Mouse (Mus musculus) layer of hippocampus, postnatal 36 days (tissue): ENCODE results near the gene Gm28539. TPM values are rescaled to one million over a fixed set of nuclear protein-coding genes. Genes with fewer than 3 reads are reported as not detected.
A peak's percentile ranks its signal among the peaks of the same experiment; 100 is the strongest.
"Not testable (repeated sequence)": the region's sequence is repeated elsewhere in the genome, so short reads cannot be mapped to it uniquely, and the experiment has no call there.

ENCODE experiments used
- DNase-seq, 2 experiments: peaks; one replicate each; pipeline ENCODE4 v3.0.0; 2022
- total RNA-seq, 2 experiments: library from RNA; stranded (reverse); gene quantifications; 2 replicates each; pipeline ENCODE4 v1.2.3; 2021

The Gm28539 gene
- total RNA-seq, result 10 to 100 TPM in 1 of 2 experiments, 1 to 10 TPM in 1; 5.4 to 12.2 TPM

DNA sequence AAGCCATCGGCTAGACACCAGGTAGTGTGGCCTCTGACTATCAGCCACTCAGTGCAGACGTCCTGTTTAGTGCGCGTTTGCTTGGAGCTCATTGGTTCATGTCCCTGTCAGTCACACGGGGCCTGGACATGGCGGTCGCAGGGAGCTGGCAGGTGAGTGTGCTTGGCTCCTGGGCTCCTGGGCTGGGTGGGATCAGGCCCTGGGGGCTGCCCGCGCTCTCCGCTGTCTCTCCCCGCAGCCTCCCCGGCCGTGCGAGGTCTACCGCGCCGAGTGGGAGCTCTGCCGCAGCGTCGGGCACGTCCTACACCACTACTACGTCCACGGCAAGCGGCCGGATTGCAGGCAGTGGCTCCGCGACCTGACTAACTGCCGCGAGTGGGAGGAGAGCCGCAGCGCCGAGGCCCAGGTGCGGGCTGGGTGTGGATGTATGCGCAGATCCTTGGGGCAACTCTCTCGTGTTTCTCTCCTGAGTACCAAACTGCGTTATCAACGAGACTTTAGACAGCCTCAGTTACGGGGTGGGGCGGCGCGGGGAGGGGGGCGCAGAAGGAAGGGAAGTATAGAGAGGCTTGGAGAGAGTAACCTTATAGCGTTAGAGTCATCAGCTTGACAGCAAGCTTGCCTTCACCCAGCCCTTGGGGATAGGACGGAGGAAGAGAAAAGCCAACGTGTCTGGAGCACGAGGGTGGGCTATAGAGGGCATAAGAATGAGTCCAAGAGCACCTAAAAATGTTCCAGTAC lies at the start of gene Gm28539, which contains the start of gene 2510002D24Rik:
TSS of gene Gm28539 (plus strand) at position 117 of the 741 bp plus-strand sequence.
TSS of gene 2510002D24Rik (plus strand) at position 111 of the 741 bp plus-strand sequence.
- peak; percentile 89 to 90 for DNase-seq

DNA sequence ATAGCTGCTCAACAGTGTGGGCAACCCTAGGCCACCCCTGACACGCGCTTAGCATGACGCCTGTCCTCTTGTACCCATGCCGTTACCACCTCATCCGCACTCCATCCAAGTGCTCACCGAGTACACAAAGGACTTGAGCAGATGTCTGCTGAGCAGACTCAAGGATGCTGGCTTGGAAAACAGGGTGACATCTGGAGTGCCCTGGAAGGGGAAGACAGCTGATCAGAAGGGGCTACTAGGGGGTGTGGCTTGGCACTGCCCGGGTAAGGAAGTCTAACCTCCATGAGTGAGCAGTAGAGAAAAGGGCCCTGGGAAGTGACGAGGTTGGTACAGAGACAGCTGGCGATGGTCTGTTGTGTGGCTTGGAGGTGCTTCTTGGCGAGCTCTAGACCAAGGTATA lies 49.7 kb upstream of the Gm28539 start:
- no peak for DNase-seq

DNA sequence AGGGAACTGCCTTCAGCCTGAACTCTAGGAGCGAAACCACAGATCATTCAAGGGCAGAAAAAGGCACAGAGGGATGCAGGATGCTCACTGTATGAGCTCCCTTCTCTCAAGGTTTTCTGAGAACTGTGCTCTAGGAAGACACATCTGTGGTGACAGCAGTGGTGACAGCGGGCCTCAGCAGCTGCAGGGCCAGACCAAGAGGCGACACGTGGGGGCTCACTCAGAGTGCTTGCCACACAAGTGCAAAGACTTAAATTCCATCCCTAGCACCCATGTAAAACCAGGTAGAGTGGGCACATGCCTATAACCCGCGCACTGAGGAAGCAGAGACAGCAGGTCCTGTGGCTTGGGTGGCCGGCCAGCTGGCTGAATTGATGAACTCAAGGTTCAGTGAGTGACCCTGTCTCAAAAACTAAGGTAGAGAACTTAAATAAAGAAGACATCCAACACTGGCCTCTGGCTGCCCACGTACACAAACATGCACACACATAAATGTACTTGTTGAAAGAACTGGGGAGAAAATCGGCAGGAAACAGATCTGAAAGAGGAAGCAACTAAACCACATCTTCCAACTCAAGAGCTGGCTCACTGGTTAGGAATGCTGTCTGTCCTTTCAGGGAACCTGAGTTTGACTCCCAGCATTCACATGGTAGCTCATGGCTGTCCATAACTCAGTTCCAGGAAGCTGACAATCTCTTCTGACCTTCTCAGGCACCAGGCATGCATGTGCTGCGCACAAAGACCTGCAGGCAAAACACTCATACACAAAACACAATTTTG lies 47.6 kb upstream of the Gm28539 start:
- no peak for DNase-seq

DNA sequence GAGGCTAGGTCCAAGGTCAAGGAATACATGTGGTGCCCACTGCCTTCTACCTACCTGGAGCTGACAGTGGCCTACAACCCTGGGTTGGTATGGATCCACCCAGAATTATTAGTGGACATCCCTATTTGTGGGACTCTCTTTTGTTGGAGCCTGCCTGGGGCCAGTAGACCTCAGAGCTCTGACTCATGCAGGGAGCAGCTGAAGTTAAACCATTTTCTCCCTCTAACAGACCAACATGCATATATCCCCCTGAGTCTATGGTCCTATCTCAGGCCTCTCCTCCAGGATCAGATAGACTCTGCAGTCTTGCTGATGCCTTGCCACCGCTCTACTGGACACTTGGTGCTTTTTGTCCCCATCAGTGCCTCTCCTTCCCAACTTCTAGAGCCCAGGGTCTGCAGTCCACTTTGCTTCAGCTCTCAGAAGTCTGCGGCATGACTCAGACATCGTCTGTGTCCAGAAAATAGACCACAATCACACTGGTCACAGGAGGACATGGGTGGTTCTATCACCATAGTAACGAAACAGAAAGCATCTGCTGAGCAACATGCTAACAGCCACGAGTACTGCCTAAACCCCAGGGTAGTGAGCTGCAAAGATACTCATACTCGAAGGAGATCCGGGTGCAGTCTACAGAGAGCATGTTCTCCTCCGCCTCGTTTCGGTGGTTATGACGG lies 41.0 kb upstream of the Gm28539 start:
- no peak for DNase-seq

DNA sequence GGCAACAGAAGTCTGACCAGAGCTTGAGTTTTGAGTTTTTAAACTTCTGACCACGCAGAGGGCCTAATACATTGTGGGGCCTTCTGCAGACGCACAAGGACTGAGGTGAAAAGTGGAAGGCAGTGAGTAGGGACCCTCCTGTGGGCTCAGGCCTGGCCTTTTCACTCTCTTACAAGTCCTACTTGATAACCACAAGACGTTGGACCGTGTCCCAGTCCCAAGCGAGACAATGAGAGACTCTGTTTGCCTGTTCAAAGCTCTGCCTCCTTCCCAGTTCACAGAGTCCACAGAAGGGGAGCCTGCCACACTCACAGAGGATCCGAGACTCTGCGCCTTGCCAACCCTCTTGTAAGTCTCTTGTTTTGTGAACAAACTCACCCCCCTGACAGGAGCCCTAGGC lies 39.7 kb upstream of the Gm28539 start:
- no peak for DNase-seq

DNA sequence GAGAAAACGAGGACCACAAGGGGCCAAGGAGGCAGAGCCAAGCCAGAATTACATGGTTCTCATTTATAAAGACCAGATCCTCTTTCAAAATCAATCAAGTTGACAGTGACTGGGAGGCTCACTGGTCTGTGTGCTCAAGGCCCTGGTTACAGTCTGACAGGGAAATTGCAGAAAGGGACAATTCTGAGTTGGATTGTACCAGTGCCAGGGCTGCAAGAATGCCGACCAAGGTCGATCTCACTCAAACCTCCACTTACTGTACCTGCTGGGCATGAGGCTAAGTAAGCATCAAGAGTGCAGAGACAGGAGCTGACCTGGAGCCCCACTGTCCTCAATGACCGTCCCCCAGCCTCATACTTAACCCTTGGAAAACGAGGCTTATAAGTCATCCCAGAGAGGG lies 38.2 kb upstream of the Gm28539 start:
- DNase-seq, result no peak

DNA sequence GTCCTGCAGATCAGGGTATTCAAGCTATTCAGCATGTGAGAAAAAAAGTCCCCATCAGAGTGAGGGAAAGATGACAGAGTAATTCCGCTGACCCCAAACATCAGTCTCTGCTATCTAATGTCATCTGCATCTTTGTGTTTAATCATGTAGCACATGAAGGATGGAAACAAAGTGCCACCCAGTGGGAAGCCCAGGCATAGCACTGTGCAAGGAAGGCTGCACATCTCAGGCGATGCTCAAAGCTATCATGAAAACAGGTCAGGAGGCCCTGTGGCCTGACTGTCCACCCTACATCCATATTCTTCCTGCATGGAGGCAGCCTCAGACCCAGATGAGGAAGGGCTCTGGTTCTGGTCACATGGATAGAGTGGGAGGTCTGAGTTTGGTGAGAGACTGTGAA lies 37.5 kb upstream of the Gm28539 start:
- peak; percentile 54 to 67 for DNase-seq

DNA sequence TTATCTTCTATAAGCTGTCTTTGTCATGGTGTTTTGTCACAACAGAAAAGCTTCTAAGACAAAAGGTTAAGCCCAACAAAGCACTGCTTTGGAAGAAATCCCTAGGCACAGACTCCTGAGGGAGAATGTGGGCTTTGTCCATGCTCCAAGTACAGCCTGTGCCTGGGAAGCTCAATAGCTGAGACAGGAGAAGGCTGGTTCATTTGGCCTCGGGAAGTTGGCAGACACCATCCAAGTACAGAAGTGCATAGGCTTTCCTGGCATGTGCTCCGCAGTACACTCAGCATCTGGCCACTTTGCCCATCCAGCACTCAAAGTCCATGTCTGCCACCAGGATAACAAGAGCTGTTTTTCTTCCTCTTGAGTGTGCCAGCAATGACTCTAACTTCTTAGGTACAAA lies 30.6 kb upstream of the Gm28539 start:
- no peak for DNase-seq

DNA sequence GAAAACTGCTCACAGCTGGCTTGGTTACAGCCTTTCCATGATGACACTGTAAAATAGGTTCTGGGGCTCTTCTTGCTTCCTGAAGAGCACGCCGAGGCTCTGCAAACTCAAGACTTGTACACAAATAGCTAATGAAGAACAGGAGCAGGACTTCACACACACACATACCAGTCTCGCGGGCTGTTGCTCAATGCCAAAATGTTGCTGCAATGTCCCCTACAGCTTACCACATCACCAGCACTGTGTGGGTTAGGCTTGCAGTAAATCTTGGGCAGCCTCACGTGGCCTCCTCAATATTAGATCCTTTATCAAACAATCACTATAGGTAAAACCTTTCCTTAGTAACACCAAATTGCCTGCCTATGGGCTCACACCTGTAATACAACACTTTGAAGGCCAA lies 27.4 kb upstream of the Gm28539 start:
- no peak for DNase-seq

DNA sequence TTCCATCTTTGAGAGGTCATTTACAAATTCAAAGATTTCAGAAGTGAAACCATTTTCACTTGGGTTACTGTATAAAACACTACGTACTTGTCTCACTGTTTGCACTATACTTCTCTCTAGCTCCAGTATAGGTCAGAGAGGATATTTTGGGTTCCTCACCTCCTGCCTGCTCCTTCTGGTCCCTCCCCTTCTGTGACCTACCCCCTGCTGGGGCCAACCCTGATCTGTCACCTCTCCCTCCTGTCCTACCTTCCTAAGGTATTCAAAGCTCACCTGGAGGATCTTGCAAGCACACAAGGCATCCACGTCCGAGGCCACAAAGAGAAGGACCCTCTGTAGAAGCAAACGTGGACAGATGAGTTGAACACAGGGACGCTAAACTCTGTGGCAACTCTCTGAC lies 25.4 kb upstream of the Gm28539 start:
- no peak for DNase-seq

DNA sequence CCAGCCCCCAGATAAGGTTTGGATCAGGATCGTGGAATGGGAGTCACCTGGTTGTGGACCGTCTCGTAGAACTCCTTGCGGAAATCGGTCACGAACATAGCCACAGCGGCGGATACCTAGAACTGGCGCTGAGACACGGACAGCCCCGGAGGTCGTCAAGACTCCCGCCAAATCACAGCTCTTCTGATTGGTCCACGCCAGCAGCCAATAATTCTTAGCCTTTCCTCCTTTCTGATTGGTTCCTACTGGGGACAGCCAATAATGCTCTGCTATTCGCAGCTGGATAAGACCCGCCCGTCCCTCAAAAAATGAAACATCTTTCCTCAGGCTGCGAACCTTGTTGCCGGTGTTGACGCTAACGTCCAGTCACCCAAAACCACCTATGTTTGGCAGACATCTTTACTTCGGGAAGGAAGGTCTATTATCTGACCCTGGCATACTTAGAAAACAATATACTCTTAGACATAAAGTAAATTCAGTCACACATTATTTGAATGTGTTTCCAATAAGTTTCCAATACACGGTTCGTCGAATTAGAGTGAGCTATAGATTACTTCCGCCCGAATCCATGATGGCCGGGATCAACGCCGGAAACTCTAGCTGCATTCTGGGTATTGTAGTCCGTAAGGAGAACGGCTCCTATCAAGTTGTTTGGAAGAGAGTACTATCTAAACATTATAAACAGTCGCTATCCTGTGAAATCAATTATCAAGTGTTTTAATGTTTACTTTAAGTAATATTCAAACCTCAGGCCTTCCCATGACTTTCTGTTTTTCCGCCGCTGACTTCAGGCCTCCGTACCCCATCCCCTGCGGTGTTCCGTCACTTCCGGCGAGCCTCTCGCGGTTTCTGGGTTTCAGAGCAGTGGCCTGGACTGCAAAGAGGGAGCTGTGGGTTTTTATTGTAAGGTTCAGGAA lies 24.7 kb upstream of the Gm28539 start, which contains the start of the genes Ufd1 and Cdc45:
TSS of gene Ufd1 (plus strand) at position 312 of the 917 bp plus-strand sequence.
TSS of gene Cdc45 (minus strand) at position 520 of the 917 bp plus-strand sequence.
- peak; percentile 85 to 86 for DNase-seq

DNA sequence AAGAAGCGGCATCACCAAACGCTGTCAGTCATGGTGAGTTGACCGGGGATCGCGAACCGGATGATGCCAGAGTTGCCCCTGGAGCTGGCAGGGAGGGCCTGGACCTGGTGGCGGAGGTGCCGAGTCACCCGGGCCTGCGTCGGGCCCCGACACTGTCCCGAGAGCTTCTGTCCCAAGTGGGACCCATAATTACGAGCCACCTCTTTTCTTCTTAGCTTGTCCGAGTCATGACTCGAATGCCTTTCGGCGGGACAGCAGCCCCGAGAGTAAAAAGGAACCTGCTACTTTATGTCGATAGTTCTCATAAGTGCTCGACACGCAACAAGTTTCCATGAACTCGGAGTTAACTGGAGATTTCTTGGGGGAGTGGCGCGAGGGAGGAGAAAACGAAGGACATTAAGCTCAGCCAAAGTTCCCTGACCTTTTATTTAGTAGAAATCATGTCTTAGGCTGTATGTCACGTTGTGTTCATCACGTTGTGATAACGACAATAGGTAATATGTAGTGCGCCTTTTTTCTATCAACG lies 23.9 kb upstream of the Gm28539 start:
- no peak for DNase-seq

DNA sequence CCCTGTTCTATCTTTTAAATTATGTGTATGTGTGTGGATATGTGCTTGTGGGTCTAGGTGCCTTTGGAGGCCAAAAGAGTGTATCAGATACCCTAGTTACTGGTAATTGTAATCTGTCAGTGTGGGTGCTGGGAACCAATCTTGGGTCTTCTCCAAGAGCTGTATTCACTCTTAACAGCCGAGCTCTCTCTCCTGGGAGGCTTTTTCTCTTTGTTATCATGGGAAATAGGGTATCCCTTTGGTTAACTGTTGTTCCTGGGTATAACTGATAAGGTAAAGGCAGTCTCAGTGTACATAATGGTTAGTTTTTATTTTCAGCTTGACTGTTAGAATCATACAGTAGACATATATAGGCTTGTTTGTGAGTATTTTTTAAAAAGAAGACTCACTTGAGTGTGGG lies 14.0 kb upstream of the Gm28539 start:
- DNase-seq, result no peak

DNA sequence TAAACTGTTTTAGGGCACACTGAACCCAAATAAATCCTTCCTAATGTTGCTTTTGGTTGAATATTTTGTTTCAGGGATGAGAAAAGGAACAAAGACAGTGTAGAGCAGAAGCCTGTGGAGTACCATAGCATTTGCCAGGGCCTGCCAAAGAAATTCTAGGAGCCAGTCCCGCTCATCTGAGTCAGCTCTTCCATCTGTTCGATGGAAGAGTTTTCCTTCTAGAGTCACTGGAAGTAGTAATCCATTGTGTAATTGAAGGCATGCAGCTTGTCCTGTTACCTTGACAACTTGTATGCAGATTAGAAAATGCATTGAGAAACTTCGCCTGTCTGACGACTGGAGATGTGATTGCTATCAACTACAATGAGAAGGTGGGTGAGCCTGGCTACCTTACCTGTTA lies 13.5 kb upstream of the Gm28539 start:
- peak in 1 of 2 experiments; percentile 11 for DNase-seq

DNA sequence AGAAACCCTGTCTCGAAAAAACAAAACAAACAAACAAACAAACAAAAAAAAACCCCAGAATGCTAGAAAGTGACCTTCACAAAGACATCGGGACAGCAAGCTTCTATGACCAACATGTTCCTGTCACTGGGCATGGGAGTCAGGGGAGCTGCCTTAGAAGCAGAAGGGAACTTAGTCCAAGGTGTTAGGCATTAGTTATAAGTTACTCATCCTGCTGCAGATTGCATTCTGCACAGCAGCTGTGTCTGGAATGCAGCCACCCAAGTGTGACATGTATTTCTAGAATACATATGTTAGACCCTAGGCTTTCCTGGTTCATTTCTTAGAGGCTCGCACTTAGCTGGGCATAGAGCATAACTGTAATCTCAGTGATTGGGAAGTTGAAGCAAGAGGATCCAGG lies 7.8 kb upstream of the Gm28539 start:
- no peak for DNase-seq

DNA sequence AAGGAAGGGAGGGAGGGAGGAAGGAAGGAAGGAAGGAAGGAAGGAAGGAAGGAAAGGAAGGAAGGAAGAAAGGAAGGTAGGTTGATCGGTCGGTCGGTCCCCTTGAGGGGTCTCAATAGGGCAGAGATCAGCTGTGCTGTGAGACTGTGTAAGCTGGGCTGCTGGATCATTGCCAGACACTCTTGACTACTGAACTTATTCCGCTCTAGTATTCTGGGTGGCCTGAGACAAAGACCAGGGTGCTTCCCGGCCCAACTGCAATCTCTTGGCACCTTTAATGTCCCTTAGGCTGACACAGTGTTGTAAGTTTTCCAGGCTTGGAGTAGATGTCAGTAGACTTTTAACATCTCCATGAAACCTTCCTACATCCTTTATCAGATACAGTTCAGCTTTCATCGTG lies 7.3 kb upstream of the Gm28539 start:
- no peak for DNase-seq

DNA sequence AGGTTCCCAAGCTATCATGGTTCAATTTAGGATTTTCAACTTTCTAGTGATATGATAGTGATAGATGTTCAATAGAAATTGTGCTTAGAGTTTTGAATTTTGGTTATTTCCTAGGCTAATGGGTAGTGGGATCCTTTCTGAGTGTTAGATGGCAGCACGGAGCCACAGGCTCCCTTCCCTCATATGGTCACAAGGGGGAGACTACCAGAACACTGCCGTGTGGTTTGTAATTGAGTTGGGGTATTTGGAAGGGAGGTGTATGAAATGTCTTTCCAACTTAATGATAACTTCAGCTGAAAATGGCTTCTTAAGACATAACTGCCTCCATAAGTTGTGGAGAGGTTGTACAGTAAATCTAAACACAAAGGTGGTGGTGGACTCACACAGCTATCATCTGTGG lies 2.9 kb upstream of the Gm28539 start:
- DNase-seq, result no peak

DNA sequence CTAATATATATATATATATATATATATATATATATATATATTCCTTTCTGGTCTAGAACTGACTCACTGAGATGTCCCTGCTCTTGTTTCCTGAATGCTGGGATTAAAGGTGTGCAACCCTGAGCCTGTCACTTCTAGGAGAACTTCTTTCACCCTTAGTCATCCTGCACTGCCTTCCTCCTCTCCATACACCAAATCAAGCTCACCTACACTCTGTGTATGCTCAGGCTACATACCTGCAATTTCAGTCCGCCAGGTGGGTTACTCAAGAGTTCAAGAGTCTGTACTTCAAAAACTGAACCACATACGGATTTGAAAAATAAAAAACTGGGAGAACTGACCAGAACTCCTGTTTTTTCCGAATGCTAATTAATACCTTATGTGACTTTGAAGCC lies 314 bp upstream of the Gm28539 start:
- no peak for DNase-seq

DNA sequence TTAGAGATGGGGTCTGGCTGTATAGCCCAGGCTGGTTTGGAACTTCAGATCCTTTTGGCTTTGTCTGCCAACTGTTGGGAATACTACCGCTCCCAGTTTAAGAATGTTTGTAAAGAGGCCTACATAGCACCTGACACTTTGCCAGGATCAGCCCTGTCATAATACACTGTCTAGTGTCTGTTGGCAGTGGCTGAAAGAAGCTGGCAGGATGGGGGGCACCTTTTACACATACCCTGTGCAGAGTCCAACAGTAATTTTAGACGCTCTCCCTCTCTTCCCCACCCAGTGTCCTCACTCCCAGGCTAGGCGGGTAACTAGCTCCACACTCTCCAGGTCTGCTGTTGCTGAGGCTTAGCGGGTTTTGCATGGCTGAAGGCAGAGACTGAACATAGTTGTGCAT lies 2.0 kb downstream of the Gm28539 start:
- DNase-seq, result no peak

DNA sequence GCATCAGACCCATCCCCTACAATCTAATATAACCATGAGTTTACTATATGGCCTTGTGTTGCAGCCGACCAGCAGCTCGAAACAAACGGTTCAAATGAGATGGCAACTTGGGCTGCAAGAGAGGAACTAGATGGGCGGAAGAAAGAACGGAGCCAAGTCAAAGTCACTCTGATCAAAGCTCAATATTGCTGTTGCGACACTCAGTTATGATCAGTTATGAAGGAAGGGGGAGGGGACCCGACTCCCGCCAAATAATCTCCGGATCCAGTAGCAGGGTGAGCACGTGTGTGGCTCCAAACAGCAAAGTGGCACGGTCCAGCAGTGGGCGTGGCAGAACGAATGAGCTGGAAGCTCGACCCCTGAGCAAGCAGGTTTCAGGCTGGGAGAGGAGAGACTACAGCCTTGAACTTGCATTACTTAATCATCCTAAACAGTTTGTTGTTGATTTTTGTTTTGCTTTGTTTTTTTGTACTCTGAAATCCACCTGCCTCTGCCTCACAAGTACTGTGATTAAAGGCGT lies 10.0 kb downstream of the Gm28539 start:
- no peak for DNase-seq

DNA sequence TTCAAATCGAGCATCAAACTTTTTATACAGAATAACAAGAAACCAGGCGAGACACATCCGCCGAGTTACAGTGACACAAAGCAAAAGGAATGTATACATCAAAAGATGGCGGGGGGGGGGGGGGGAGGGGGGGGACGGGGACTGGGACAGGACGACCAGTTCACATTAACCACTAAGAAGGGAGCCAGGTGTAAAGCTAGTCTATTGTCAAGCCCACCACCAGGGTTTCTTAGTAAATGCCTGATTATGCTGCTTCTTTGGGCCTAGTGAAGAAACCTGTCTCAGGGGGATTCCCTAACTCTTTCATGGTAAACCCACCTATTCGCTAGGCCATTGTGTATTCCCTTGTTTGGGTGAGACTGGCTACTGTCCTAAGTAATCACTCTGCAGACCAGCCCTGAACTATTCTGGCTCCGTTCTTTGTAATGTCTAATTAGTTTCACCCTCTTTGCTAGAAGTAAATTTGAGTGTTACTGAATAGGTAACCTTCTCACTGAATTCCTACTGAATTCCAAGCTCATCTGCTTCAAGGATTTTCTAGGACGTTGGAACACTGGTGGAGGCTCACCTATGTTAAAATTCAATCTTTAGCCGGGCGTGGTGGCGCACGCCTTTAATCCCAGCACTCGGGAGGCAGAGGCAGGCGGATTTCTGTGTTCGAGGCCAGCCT lies 13.3 kb downstream of the Gm28539 start:
- DNase-seq, result not testable (repeated sequence)
